Mouse (Mus musculus) testis, adult 2 months (tissue): Measurements from ENCODE around the gene Rad51. TPM values are rescaled to one million over a fixed set of nuclear protein-coding genes. Genes with fewer than 3 reads are reported as not detected.
A peak's percentile ranks its signal among the peaks of the same experiment; 100 is the strongest.

Experiments used
- H3K27ac ChIP-seq: fragments of 200-500 bp; 2 replicates; pipeline ENCODE4 v1.5.1; 2012; ENCODE audit warnings: low read depth, low read length; ENCODE audit not compliant: control insufficient read depth, insufficient read depth
- H3K27me3 ChIP-seq: fragments of 200-500 bp; 2 replicates; pipeline ENCODE4 v1.6.1; 2012; ENCODE audit warnings: mild to moderate bottlenecking, low read length, moderate library complexity; ENCODE audit not compliant: control insufficient read depth, insufficient read depth
- H3K36me3 ChIP-seq: fragments of 200-500 bp; 2 replicates; pipeline ENCODE4 v1.6.1; 2012; ENCODE audit warnings: mild to moderate bottlenecking, low read length; ENCODE audit not compliant: control insufficient read depth, insufficient read depth
- H3K4me1 ChIP-seq: fragments of 200-500 bp; 2 replicates; pipeline ENCODE4 v1.6.1; 2012; ENCODE audit warnings: low read length; ENCODE audit not compliant: control insufficient read depth, insufficient read depth
- H3K4me3 ChIP-seq: fragments of 200-500 bp; 2 replicates; pipeline ENCODE4 v1.5.1; 2012; ENCODE audit warnings: low read depth, mild to moderate bottlenecking, low read length, moderate library complexity, mixed read lengths; ENCODE audit not compliant: control insufficient read depth
- CTCF ChIP-seq: fragments of 200-500 bp; IDR thresholded peaks from 2 replicates; pipeline ENCODE4 v1.5.1; 2012; ENCODE audit warnings: low read depth, mild to moderate bottlenecking, inconsistent platforms, low read length, moderate library complexity; ENCODE audit not compliant: control insufficient read depth, insufficient read depth, insufficient replicate concordance
- POLR2A ChIP-seq: fragments of 200-500 bp; IDR thresholded peaks from 2 replicates; pipeline ENCODE4 v1.6.1; 2012; ENCODE audit warnings: low read depth, mild to moderate bottlenecking, inconsistent platforms, low read length, moderate library complexity; ENCODE audit not compliant: control insufficient read depth
- polyA plus RNA-seq: library from polyadenylated mRNA; depleted of rRNA; stranded (reverse); fragments of >200 nt; gene quantifications from 2 replicates; pipeline ENCODE4 v1.2.3, GENCODE M21; 2012; rRNA removed

Rad51 gene
- polyA plus RNA-seq, 1 experiment, result 15.1 TPM

GRCm38 (mm10) chr2:119189029-119189710 is 76.6 kb downstream of the Rad51 start:
- Histone ChIP-seq H3K27ac (no peak overlapping the region), H3K36me3 (peaks cover 2% of the 10 kb centered on the region), H3K4me3 (peak overlapping the region; percentile 67), H3K27me3 (no peaks in the 10 kb centered on the region), H3K4me1 (peaks cover 3% of the 10 kb centered on the region)
- no peak for TF ChIP-seq POLR2A
- TF ChIP-seq CTCF, result peak; percentile 73

GRCm38 (mm10) chr2:119190969-119191368 is 78.4 kb downstream of the Rad51 start:
- Histone ChIP-seq H3K36me3 (no peaks in the 10 kb centered on the region; the same call in 1 of the 2 replicates), H3K27me3 (no peaks in the 10 kb centered on the region), H3K4me3 (no peak overlapping the region), H3K27ac (no peak overlapping the region), H3K4me1 (peaks cover 3% of the 10 kb centered on the region)
- TF ChIP-seq CTCF (no peak), POLR2A (no peak)

- H3K36me3 ChIP-seq, result no peaks in the 10 kb centered on the region
- H3K27me3 ChIP-seq, result no peaks in the 10 kb centered on the region
- TF ChIP-seq POLR2A, result no peak
- TF ChIP-seq CTCF, result no peak
- H3K4me3 ChIP-seq, result no peak overlapping the region
- H3K4me1 ChIP-seq, result peaks cover under 1% of the 10 kb centered on the region
- no peak overlapping the region for H3K27ac ChIP-seq
Observed at GRCm38 (mm10) chr2:119194140-119194539, 81.5 kb downstream of the Rad51 start.

GRCm38 (mm10) chr2:119196316-119197108 is 83.9 kb downstream of the Rad51 start:
- no peak overlapping the region for H3K27ac ChIP-seq
- H3K4me3 ChIP-seq, result no peak overlapping the region
- no peak for TF ChIP-seq POLR2A
- TF ChIP-seq CTCF, result no peak
- H3K36me3 ChIP-seq, result no peaks in the 10 kb centered on the region
- no peaks in the 10 kb centered on the region for H3K4me1 ChIP-seq
- H3K27me3 ChIP-seq, result no peaks in the 10 kb centered on the region

Other genes starting within 250 kb of the Rad51 start
- gene Bahd1, start 212.4 kb upstream of the Rad51 start, polyA plus RNA-seq, result 10.0 and 12.8 TPM in 2 replicates
- gene Chst14, start 186.3 kb upstream of the Rad51 start, polyA plus RNA-seq, result 1.0 and 1.3 TPM in 2 replicates
- gene Ccdc32, start 83.4 kb upstream of the Rad51 start, polyA plus RNA-seq, result 3.2 and 3.3 TPM in 2 replicates
- 4.7 and 4.8 TPM in 2 replicates for gene Rpusd2, start 78.0 kb upstream of the Rad51 start, polyA plus RNA-seq
- gene Knl1, start 65.7 kb upstream of the Rad51 start, polyA plus RNA-seq, result 1.8 and 2.2 TPM in 2 replicates
- gene Rmdn3, start 44.2 kb downstream of the Rad51 start, polyA plus RNA-seq, result 9.2 and 10.7 TPM in 2 replicates
- gene Gchfr, start 55.0 kb downstream of the Rad51 start, polyA plus RNA-seq, result 6.4 and 11.9 TPM in 2 replicates
- gene Gm14137, start 61.7 kb downstream of the Rad51 start, polyA plus RNA-seq, result 4.7 and 4.8 TPM in 2 replicates
- gene Zfyve19, start 95.8 kb downstream of the Rad51 start, polyA plus RNA-seq, result 34.5 and 38.7 TPM in 2 replicates
- gene Dnajc17, start 96.0 kb downstream of the Rad51 start, polyA plus RNA-seq, result 3.7 and 3.8 TPM in 2 replicates
- 0.34 and 0.52 TPM in 2 replicates for gene Ppp1r14d, start 117.1 kb downstream of the Rad51 start, polyA plus RNA-seq
- 3.6 and 4.7 TPM in 2 replicates for gene Spint1, start 124.6 kb downstream of the Rad51 start, polyA plus RNA-seq
- gene Rhov, start 158.5 kb downstream of the Rad51 start, polyA plus RNA-seq, result 11.8 and 11.9 TPM in 2 replicates
- gene Vps18, start 175.9 kb downstream of the Rad51 start, polyA plus RNA-seq, result 10.0 and 10.2 TPM in 2 replicates
- gene Dll4, start 213.0 kb downstream of the Rad51 start, polyA plus RNA-seq, result 0.54 and 0.59 TPM in 2 replicates
- 3.5 and 3.6 TPM in 2 replicates for gene Chac1, start 238.4 kb downstream of the Rad51 start, polyA plus RNA-seq